Mouse (Mus musculus) megakaryocyte-erythroid progenitor cell, adult 5-6 weeks (primary cell): ENCODE data around the gene Elob. TPM values are rescaled to one million over a fixed set of nuclear protein-coding genes. Genes with fewer than 3 reads are reported as not detected.

Source experiments
- ATAC-seq: replicated peaks from 2 replicates; pipeline ENCODE4 v1.8.0; 2016; ENCODE audit warnings: mild to moderate bottlenecking, inconsistent platforms; ENCODE audit not compliant: severe bottlenecking, poor library complexity, low FRiP score, low TSS enrichment
- total RNA-seq, 2 experiments: library from RNA; stranded (forward) in 1 of 2; stranded (reverse) in 1 of 2; fragments of 200-1000, 215-1000 nt in 1 of 2; fragments of >200 nt in 1 of 2; fragmentation: Nextera tagmentation in 1 of 2; gene quantifications; 2 replicates each; pipeline ENCODE4 v1.2.3; 2014 to 2017

The Elob gene
- total RNA-seq (2014; fragmentation: Nextera tagmentation), result 466 and 512 TPM in 2 replicates
- total RNA-seq (2017), result 101 and 114 TPM in 2 replicates

DNA sequence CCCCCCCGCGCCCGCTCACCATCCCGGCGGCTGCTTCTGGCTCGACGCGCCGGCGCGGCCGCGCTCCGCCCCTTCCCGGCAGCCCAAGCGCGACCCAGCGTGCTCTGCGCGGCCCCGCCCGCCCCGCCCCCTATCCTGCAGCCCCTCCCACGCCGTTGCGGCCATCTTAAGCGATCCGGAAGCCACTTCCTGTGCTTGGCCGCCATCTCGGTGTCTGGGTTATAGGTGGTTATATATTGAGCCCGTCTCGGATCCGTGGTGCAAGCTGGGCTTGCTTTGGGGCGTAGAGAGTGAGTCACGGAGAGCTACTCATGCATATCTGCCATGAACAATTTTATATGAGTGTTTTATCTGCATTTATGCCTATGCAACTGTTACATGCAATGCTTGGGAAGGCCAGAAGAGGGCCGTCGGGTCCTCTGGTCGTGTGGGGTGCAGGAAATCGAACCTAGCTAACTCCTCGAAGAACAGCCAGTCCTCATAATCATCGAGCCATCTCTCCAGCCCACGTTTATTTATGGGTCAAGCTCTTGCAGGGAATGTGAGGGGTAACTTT is at the start of gene Elob:
TSS of gene Elob (minus strand) at position 73 of the 556 bp plus-strand sequence.
- ATAC-seq, result peak; percentile 72

DNA sequence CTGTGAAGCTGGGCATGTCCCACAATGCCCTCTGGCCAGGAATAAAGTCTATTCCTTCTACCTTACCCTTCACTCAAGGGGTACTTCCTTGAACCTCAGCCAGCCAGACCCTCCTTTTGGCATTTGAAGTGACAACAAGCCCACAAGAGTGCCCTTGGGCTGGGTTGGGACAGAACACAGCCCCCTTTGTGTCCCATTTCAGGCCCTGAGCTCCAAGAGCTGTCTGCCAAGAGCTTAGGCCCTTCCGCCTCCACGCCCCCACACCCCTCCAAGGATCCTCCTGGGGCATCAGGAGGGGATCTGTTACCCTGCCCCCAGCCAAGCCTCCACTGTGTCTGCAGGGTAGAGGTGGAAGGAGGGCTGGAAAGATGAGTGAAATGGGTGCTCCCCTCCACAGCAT is 48.2 kb upstream of the Elob start:
- ATAC-seq, result no peak

DNA sequence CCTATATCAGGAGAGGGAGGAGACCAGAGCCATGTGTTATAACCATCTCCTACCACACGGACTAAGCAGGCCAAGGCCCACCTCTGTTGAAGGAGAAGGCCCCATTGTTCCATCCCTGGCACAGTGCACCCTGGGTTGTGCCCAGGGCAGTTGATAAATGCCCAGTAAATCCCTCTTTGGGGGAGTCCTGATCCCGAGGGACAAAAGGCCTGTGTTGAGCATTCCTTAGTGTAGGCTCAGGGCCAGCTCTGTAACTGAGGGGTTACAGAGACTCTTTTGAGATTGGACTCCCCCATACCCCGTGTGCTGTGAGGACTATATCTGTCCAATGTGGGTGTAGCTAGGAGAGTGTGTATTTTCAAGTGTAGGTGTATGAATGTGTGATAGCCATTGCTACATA is 47.8 kb upstream of the Elob start:
- ATAC-seq, result no peak

DNA sequence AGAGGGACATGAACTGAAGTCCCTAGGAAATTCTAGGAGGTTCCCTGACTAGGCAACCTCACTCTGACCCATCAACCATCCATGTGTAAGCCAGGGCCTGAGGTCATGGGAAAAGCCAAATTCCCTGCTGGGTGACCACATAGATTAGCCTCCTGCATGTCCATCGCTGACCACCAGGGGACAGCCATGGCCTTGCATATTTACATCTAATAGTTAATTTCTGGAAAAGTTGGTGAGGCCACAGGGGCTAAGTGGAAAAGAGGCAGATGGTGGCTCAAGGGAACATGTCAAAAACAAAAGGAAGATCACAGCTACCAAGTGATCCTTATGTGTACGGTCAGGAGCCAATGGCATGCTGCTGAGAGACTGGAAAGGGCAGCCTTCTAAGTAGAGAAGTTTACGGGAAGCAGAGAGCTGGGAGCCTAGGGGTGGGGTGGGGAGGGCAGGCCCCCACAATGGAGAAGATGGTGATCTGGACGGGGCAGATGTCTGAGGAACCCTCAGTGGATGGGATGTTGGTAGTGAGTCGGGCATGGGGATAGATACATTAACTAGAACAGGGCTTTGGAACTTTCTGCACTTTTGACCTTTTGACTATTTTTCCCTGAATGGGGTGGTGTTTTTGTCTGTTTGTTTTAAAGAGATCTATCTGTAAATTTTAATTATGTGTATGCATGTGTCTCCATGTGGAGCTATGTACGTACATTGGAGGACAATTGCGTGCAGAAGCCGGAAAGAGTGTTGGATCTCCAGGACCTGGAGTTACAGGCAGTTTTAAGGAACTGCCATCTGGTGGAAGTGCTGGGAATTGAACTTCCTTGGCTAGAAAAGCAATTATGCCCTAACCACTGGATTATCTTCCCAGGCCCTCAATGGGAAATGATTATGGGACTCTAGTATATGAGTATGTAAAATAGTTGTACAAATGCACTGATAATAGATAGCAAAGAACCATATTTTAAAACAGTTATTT is 45.2 kb upstream of the Elob start:
- ATAC-seq, result no peak

DNA sequence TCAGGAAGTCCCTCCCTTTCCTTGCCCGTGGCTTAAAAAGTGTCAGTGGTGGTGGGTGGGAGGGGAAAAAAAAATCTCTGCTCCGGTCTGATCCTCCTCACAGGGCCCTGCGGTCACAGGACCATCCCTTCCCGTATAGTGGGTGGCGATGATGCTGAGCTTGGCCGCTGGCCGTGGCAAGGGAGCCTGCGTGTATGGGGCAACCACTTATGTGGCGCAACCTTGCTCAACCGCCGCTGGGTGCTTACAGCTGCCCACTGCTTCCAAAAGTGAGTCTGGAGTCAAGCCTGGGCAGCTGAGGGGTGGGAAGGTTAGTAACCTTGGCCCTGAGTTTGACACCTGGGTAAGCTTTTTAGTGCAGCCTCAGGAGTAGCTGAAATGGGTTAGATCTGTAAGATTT is 39.6 kb upstream of the Elob start:
- no peak for ATAC-seq

DNA sequence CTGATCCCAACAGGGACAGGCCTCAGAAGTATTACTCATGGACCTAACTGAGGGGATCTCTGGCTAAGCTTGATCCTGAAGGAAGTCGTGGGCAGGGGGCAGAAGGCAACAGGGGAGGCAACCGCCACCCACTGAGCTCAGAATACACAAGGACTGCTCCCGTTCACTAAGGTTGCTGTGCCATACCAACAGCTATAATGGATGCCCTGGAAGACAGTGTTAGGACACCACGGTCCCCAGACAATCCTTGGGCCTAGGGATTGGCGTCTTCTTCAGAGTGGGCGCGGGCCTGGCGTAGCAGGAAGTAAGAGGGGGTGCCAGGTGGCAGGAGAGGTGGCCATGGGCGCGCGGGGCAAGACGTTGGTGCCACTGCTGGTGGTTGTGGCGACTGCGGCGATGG is 38.8 kb upstream of the Elob start, which contains the start of gene Prss21:
TSS of gene Prss21 (plus strand) at position 301 of the 400 bp plus-strand sequence.
- no peak for ATAC-seq

DNA sequence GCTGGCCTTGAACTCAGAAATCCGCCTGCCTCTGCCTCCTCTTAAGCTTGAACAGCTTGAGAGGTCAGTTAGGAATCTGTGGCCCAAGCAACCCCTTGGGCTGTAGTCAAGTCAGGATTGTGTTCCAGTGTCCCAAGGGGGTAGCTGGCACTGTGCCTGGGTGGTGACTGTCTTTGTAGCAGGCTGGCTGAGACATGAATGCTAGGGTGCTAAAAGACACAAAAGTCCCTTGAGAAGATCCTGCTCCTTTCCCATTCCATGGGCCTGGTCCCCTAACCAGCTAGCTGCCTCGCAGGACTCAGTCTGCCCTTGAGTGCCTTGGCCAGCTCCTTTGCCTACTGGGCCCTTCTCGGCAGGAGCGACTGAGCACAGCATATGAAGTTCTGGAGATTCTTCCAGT is 34.0 kb upstream of the Elob start:
- no peak for ATAC-seq

DNA sequence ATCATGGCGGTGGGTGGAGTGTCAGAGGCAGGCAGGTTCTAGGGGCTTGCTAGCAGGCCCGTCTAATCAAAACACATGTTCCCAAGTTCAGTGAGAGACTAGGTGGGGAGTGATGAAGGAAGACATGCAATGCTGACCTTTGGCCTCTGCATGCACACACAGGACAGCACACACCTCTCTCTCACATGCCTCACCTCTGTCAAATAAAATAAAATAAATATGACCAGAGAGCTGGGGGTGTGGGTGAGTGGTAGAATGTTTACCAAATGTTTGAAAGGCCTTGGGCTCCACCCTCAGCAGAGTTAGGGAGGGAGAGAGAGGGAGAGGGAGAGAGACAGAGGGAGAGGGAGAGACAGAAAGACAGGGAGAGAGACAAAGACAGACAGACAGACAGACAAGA is 29.0 kb upstream of the Elob start:
- no peak for ATAC-seq

DNA sequence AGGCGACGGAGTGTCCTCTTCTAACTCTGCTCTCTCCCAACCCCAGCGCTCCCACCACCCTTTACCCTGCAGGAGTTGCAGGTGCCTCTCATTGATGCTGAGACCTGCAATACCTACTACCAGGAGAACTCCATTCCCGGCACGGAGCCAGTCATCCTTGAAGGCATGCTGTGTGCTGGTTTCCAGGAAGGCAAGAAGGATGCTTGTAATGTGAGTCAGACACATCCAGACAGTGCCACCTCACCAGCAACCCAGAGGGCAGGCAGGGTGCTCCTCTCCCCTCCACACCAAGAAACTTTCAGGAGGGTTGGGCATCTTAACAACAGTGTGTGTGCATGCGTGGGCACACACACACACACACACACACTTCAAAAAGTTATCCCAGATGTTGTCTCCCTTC is 28.3 kb upstream of the Elob start:
- no peak for ATAC-seq

DNA sequence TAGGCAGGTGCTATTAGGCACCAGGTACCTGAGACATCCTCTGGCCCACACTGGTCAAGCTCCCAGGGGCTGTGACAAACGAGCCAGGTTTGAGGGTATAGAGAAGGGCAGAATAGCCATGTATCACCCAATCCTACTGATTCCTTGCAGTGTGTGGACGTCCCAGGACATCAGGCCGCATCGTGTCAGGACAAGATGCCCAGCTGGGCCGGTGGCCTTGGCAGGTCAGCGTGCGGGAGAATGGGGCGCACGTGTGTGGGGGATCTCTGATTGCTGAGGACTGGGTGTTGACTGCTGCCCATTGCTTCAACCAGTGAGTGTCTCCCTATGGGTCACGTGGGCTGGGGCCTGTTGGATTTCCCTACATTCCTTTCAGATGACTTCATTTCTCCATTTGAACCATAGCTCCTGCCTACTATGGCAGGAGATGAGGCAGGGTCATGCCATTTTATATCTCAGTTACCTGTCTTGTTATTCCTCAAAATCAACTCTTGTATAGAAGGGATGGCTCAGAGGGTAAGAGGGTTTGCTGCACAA is 25.4 kb upstream of the Elob start:
- ATAC-seq, result no peak

DNA sequence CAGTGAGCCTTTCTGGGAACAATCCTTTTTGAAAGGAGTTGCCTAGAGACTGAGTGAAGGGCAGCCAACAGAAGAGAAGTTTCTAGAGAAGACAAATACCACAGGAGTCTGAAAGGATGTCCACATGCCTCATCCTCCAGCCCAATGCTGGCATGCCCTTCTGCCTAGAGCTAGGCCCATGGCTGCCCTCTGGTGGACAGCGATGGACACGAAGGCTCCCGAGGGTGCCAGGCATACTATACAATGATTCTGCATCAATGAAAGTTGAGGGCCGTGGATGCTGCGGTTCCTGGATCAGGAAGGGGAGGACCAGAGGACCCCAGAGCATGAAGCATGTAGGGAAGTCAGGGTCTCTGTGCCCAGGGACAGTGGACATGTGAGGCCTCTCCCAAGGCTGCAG is 24.4 kb upstream of the Elob start:
- peak; percentile 79 for ATAC-seq

DNA sequence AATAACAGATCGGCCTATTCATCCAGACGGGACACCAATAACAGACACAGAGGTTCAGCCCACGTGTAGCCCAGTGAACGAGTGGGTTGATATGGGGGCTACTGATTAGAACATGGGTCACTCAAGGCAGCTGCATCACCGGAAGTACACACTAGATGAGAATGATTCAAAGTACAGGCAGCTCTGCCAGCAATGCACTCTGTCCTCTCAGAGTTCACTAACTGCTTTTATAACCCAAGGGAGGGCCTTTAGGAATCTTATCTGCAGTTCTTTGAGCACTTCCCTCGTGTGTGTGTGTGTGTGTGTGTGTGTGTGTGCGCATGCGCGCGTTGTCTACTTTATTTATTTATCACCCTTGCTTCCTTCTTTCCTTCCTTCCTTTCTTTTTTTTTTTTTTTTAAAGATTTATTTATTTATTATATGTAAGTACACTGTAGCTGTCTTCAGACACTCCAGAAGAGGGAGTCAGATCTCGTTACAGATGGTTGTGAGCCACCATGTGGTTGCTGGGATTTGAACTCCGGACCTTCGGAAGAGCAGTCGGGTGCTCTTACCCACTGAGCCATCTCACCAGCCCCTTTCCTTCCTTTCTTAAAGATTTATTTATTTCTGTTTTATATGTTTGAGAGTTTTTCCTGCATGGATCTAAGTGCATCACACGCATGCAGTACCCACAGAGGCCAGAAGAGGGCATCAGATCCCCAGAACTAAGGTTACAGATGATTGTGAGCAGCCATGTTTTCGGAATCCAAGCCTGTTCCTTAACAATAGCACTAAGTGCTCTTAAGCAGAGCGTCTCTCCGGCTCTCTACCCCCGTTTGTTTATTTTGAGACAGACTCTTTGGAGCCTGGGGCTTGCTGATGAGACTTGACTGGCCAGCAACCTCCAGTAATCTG is 22.2 kb upstream of the Elob start:
- 0 out of 2 replicates have a peak, but pooled peaks have one; percentile 21 for ATAC-seq

DNA sequence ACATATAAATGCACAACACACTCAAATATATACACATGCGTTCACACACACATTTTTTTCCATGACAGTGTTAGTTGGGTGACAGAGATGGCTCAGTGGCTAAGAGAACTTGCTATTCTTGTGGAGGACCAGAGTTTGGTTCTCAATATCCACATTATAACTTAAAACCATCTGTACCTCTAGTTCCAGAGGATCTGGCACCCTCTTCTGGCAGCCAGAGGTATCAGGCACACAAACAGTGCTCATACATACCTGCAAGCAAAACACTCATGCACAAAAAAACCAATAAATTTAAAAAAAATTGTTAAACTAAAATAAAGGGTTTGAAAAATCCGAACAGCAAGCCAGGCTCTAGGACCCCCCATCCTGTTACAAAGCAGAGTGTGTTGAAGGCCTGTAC is 21.1 kb upstream of the Elob start:
- no peak for ATAC-seq

DNA sequence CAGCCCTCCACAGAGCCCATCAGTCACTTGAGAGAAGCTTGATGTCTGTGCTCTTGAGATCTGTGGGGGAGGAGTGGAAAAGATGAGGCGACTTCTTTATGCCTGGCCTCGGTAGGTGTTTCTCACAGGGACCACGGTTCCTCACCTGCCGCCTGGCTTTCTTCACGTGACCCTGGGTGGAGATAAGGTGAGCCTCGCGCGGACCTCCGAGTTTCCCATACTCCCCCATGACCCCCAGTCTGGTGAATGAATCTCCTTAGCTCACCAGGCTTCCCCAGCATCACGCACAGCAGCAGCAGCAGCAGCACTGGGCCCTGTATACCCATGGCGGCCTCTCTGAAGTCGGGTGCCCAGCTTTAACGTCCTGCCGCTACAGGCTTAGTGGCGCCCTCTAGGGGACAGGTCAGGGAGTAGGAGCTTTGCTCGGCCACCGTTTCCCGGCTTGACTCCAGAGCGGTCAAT is 14.9 kb upstream of the Elob start, which contains the start of the genes Prss32 and Prss41:
TSS of gene Prss32 (plus strand) at position 44 of the 462 bp plus-strand sequence.
TSS of gene Prss41 (minus strand) at position 361 of the 462 bp plus-strand sequence.
- ATAC-seq, result peak; percentile 63

DNA sequence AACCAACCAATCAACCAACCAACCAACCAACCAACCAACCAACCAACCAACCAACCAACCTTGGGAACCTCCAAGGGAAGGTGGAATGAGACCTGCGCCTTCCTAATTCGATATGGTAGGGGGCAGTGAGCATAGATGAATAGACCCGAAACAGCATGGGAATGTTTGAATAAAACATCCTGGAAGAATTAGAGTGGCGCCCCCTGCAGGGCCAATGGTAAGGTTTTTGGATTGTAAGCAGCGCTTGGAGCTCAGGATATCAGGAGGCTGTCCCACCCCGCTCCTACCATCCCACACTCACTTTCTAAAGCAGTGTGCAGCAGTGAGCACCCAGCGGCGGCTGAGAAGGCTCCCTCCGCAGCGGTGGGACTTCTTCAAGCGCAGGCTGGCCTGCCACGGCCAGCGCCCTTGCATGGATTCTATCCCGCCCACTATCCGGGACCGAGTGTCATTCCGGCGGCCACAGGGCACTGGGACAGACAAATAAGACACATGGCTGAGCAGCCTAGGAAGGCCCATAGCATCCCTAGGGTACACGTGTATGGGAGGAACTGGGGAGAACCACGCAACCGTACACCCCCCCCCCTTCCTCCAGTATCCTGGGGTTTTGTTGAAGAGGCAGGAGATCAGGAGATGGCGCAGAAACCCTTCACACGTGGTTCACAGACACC is 14.3 kb upstream of the Elob start:
- 0 out of 2 replicates have a peak, but pooled peaks have one; percentile 30 for ATAC-seq

DNA sequence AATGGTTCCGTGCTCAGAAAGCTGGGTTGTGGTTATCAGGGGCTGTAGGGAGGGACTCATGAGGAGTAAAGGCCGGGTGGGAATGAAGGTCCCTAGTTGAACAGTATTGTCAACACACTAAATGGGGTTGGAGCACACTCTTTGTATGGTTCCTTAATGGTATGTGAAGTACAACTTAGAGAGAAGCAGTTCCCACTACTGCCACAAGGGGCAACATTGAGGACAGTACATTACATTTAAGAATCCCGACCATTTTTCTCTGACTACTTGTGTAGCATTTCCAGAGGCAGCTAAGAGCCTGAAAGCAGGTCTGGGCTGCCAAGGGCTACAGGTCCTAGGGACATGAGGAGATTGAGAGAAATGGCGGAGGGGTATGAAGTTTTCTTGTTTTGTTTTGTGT is 12.2 kb upstream of the Elob start:
- peak; percentile 71 for ATAC-seq

DNA sequence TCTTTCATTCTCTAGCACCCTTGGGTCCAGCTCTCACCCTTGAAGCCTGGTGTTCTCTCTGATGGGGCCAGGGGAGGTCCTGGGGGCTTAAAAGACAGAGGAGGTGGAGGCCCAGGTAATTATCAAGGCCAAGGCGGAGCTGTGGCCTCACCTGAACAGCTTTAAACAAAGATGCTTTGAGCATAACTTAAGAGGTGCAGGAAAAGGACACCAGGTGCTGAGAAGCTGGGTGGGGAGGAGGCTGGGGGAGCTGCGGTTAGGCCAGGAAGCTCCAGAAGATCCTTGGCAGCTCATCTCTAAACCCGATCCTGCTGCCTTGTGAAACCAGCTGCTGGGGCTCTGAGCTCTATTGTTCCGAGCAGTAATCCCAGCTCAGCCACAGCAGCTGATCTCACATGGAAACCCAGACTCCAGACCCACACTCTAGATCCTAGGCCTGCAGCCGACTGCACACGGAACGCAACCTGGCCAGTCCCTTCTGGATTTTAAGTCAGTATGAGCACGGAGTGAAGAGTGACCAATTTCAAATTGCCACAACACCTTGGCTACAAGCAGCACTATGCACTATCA is 7.2 kb upstream of the Elob start, which contains the start of gene Prss33:
TSS of gene Prss33 (minus strand) at position 51 of the 570 bp plus-strand sequence.
- ATAC-seq, result no peak

DNA sequence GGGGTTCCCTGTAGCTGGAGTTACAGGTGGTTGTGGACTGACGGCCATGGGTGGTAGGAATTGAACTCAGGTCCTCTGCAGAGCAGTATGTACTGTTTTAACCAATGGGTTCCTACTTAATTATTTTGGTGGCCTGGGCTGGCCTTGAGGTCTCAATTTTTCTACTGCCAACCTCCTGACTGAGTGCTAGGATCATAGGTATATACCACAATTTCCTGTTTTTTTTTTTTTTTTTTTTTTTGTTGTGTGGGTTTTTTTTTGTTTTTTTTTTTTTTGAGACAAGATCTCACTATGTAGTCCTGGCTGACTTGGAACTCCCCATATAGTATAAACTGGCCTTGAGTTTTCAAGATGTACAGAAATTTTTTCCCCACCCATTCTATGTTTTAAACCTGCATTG is 2.3 kb upstream of the Elob start:
- ATAC-seq, result no peak
